Mouse (Mus musculus) neural tube, embryonic 12.5 days (tissue): Measurements from ENCODE around the gene Rbpj. TPM values are rescaled to one million over a fixed set of nuclear protein-coding genes. Genes with fewer than 3 reads are reported as not detected.
"Not testable (repeated sequence)": the region's sequence is repeated elsewhere in the genome, so short reads cannot be mapped to it uniquely, and the experiment has no call there.

Experiments used
- ATAC-seq: fragments of 200-750 bp; cut with Nextera tagmentation; 2 replicates; pipeline ENCODE4 v1.8.0; 2017; ENCODE audit warnings: low read depth, mild to moderate bottlenecking, moderate TSS enrichment, moderate library complexity; ENCODE audit not compliant: low FRiP score
- H3K27ac ChIP-seq: fragments of 300-500 bp; sonication (generic); 2 replicates; pipeline ENCODE4 v1.5.1; 2016
- H3K27me3 ChIP-seq: fragments of 300-500 bp; sonication (generic); replicated peaks from 2 replicates; pipeline ENCODE4 v1.6.1; 2016; ENCODE audit warnings: mild to moderate bottlenecking
- H3K36me3 ChIP-seq: fragments of 300-500 bp; sonication (generic); 2 replicates; pipeline ENCODE4 v1.6.1; 2016; ENCODE audit warnings: mild to moderate bottlenecking
- H3K4me1 ChIP-seq: fragments of 300-500 bp; sonication (generic); 2 replicates; pipeline ENCODE4 v1.6.1; 2016
- H3K4me2 ChIP-seq: fragments of 300-500 bp; sonication (generic); replicated peaks from 2 replicates; pipeline ENCODE4 v1.6.1; 2016; ENCODE audit warnings: mild to moderate bottlenecking
- H3K4me3 ChIP-seq: fragments of 300-500 bp; sonication (generic); 2 replicates; pipeline ENCODE4 v1.5.1; 2016
- H3K9ac ChIP-seq: fragments of 300-500 bp; sonication (generic); 2 replicates; pipeline ENCODE4 v1.6.1; 2016; ENCODE audit warnings: mild to moderate bottlenecking
- H3K9me3 ChIP-seq: fragments of 300-500 bp; sonication (generic); 2 replicates; pipeline ENCODE4 v1.6.1; 2016; ENCODE audit warnings: mild to moderate bottlenecking
- WGBS: fragments of 180-500 bp; shearing (Covaris S2); methylation state at CpG from one replicate; pipeline ENCODE4 v1.1.7; 2016; 5-methylcytosine and 5-hydroxymethylcytosine counted together
- polyA plus RNA-seq: library from polyadenylated mRNA; unstranded; fragments of >200 nt; fragmentation: Nextera tagmentation; extraction: Ambion mirVana; gene quantifications from 2 replicates; pipeline ENCODE4 v1.2.1, GENCODE M21; 2016

Rbpj gene
- polyA plus RNA-seq, 1 experiment from 2014 or later, result 62.8 TPM

DNA sequence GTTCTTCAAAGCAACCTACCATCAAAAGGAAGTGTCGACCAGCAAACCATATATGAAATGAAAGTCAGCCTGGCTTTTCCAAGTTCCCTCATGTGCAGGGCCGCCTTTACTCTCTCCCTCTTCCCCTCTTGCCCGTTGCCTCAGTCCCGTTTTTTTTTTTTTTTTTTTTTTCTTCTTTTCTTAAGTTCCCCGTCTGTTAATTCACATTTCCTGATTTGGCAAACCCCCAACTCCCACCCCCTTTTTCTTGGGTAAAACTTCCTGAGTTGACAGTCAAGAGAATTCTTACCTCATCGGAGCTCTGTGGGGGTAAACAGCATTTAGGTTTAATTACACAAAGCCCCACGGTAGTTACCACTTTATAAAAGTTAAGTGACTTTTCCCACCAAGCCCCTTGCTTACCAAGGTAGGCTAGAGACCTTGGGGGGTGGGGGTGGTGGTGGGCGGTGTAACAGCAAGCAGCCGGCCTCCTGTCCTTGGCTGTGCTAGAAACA, 81.1 kb downstream of the Rbpj start:
- ATAC-seq, result no peak
- 70% methylated on average over 9 of the region's 9 CpGs for WGBS
- Histone ChIP-seq H3K4me3 (no peak overlapping the region), H3K36me3 (no peaks in the 10 kb centered on the region), H3K27me3 (no peaks in the 10 kb centered on the region), H3K4me1 (no peaks in the 10 kb centered on the region), H3K9ac (no peak overlapping the region), H3K9me3 (no peaks in the 10 kb centered on the region), H3K27ac (no peak overlapping the region), H3K4me2 (no peak overlapping the region)

DNA sequence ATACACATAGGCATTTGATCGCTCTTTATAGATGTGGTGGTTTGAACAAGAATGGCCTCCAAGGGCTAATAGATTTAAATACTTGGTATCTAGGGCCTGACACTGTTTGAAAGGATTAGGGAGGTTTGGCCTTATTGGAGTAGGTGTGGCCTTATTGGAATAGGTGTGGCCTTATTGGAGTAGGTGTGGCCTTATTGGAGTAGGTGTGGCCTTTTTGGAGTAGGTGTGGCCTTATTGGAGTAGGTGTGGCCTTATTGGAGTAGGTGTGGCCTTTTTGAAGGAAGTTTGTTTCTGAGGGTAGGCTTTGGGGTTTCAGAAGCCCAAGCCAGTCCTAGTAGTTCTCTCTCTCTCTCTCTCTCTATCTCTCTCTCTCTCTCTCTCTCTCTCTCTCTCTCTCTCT, 84.4 kb downstream of the Rbpj start:
- not testable (repeated sequence) for H3K9ac ChIP-seq, ATAC-seq, H3K9me3 ChIP-seq, H3K27me3 ChIP-seq, H3K36me3 ChIP-seq, H3K4me3 ChIP-seq, H3K4me1 ChIP-seq, H3K27ac ChIP-seq, H3K4me2 ChIP-seq
- WGBS, result 98% methylated on average over 1 of the region's 1 CpGs

DNA sequence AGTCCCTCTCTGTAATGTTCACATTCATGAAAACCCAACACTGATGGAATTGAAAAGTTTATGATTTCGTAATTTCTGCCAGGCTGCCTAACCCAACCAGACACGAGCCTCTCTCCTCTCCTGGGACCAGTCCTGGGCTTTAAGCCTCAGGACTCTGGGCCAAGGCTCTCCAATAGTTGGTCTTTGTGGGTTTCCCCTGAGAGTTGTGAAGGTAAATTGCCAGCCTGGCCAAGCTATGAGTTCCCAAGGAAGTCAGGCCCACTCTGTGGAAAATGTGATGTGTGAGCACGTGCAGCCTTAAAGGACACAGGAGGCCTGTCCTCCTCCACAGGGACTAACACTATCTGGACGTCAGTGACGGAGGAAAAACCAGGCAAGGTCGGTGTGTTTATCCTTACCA, 85.4 kb downstream of the Rbpj start:
- no peak overlapping the region for H3K9ac ChIP-seq
- WGBS, result 83% methylated on average over 6 of the region's 6 CpGs
- H3K4me3 ChIP-seq, result no peak overlapping the region
- no peaks in the 10 kb centered on the region for H3K4me1 ChIP-seq
- H3K27ac ChIP-seq, result no peak overlapping the region
- H3K36me3 ChIP-seq, result no peaks in the 10 kb centered on the region
- H3K27me3 ChIP-seq, result no peaks in the 10 kb centered on the region
- no peak overlapping the region for H3K4me2 ChIP-seq
- no peak for ATAC-seq
- H3K9me3 ChIP-seq, result no peaks in the 10 kb centered on the region

DNA sequence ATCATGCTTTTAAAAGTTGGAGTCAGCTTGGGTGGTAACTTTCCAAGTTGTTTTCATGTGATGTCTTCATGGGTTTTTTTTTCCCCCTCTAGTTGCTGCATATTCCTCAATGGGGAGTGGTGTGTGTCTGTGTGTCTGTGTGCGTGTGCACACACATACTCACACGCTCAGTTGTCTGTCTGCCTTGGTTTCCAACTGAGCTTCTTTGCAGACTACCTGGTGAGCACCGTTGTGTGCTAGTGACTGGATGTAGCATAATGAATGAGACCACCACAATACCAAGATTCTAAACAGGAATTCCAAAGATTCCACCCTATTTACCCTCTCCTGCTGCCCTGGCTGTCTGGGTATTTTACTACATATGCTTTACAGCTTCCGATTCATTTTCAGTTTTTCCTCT, 86.0 kb downstream of the Rbpj start:
- no peak overlapping the region for H3K9ac ChIP-seq
- no peaks in the 10 kb centered on the region for H3K4me1 ChIP-seq
- no peaks in the 10 kb centered on the region for H3K27me3 ChIP-seq
- H3K4me2 ChIP-seq, result no peak overlapping the region
- H3K27ac ChIP-seq, result no peak overlapping the region
- ATAC-seq, result no peak
- no peaks in the 10 kb centered on the region for H3K9me3 ChIP-seq
- no peak overlapping the region for H3K4me3 ChIP-seq
- WGBS, result 48% methylated on average over 4 of the region's 4 CpGs
- no peaks in the 10 kb centered on the region for H3K36me3 ChIP-seq

DNA sequence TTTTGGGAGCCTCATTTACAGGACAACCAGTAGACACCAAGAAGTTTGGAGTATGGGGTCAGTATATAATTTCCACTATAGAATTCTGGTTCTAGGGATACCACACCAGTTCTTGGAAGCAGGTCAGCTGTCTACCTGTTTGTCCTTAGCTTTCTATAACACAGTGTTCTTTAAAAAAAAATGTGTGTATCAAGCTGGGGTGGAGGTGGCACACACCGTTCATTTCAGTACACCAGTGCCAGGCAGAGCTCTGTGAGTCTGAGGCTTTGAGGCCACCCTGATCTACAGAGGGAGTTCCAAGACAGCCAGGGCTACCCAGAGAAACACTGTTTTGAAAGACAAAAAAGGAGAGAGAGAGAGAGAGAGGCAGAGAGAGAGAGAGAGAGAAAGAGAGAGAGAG, 87.3 kb downstream of the Rbpj start:
- no peak overlapping the region for H3K4me3 ChIP-seq
- ATAC-seq, result no peak
- whole genome bisulfite sequencing, result 93% methylated on average over 1 of the region's 1 CpGs

DNA sequence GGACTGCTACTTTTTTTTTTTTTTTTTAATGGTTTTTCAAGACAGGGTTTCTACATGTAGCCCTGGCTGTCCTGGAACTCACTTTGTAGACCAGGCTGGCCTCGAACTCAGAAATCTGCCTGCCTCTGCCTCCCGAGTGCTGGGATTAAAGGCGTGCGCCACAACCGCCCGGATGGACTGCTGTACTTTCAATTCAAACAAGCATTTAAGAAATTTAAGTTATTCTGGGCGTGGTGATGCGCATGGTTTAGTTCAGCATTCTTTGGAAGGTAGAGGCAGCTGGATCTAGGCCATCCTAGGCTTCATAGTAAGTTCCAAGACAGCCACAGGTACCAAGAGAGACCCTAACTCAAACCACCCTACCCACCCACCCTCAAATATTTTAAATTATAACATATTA, 88.2 kb downstream of the Rbpj start:
- Histone ChIP-seq H3K36me3 (no peaks in the 10 kb centered on the region), H3K9me3 (no peaks in the 10 kb centered on the region), H3K27me3 (no peaks in the 10 kb centered on the region), H3K9ac (no peak overlapping the region), H3K4me1 (no peaks in the 10 kb centered on the region), H3K4me2 (no peak overlapping the region), H3K4me3 (no peak overlapping the region), H3K27ac (no peak overlapping the region)
- WGBS, result 93% methylated on average over 8 of the region's 8 CpGs
- no peak for ATAC-seq

More for the DNA sequence above, 87.3 kb downstream of the Rbpj start:
- H3K4me2 ChIP-seq, result no peak overlapping the region
- no peak overlapping the region for H3K9ac ChIP-seq
- H3K4me1 ChIP-seq, result no peaks in the 10 kb centered on the region
- no peaks in the 10 kb centered on the region for H3K9me3 ChIP-seq
- H3K27ac ChIP-seq, result no peak overlapping the region
- H3K27me3 ChIP-seq, result no peaks in the 10 kb centered on the region
- H3K36me3 ChIP-seq, result no peaks in the 10 kb centered on the region

DNA sequence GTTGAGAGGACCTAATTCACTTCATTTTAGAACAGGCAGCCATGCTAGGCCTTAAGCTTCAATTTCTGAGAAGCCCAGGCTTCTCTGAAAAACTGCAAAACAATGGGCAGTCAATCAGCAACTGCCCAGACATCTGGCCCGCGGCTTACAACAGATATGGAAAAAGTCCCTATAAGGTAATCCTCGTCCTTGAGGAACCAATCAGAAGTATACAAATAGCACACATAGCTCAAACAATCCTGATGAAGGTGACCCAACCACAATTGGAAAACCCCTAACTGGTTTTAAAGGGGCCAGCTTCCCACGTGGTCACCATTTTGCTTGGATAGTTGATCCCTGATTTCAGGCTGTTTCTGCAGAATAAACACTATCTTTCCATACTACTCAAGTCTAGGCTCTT, 89.0 kb downstream of the Rbpj start:
- Histone ChIP-seq H3K4me2 (no peak overlapping the region), H3K9me3 (no peaks in the 10 kb centered on the region), H3K36me3 (no peaks in the 10 kb centered on the region), H3K4me3 (no peak overlapping the region), H3K9ac (no peak overlapping the region), H3K4me1 (no peaks in the 10 kb centered on the region), H3K27me3 (no peaks in the 10 kb centered on the region), H3K27ac (no peak overlapping the region)
- ATAC-seq, result no peak
- 88% methylated on average over 4 of the region's 4 CpGs for WGBS

GRCm38 (mm10) chr5:53555474-53555873, 89.5 kb downstream of the Rbpj start:
- Histone ChIP-seq H3K4me3 (no peak overlapping the region), H3K36me3 (no peaks in the 10 kb centered on the region), H3K9ac (no peak overlapping the region), H3K9me3 (no peaks in the 10 kb centered on the region), H3K27me3 (no peaks in the 10 kb centered on the region), H3K4me2 (no peak overlapping the region), H3K27ac (no peak overlapping the region), H3K4me1 (no peaks in the 10 kb centered on the region)
- 87% methylated on average over 8 of the region's 8 CpGs for WGBS
- no peak for ATAC-seq

- Histone ChIP-seq H3K9ac (no peak overlapping the region), H3K36me3 (no peaks in the 10 kb centered on the region), H3K27me3 (no peaks in the 10 kb centered on the region), H3K4me2 (no peak overlapping the region), H3K4me3 (no peak overlapping the region), H3K4me1 (no peaks in the 10 kb centered on the region), H3K27ac (no peak overlapping the region), H3K9me3 (no peaks in the 10 kb centered on the region)
- ATAC-seq, result no peak
- WGBS, result 92% methylated on average over 5 of the region's 5 CpGs
Measured at GRCm38 (mm10) chr5:53555929-53556328, 90.0 kb downstream of the Rbpj start.

DNA sequence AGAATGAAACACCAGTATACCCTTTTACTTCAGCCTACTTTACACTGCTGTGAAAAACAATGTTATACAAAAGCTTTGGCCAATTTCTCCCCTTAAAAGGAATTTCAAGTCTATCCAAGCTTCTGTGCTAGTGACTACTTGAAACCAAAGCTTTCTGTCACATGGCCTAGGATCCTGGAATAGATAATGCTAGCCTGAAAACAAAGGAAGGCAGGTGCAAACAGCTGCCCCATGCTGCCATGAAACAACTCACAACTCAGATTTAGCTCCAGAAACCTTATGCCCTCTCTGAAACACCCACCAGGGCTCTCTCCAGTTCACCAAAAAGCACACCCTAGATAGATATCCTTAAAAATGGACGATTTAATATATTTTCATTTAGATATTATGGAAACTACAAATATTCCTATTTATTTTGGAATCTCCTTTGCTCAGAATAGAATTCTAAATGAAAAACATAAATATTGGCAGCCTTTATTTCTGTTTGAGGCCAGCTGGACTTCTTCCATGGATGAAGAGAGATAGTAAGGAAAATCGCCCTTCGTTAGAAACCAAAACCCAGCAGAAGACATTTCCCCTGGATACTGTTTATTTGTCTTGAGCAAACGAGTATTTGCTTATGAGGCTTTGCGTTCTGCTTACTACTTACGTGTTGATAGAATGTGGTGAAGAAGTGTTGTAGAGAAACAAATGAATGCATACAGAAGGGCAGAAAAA, 91.8 kb downstream of the Rbpj start:
- no peak overlapping the region for H3K27ac ChIP-seq
- H3K9me3 ChIP-seq, result no peaks in the 10 kb centered on the region
- no peaks in the 10 kb centered on the region for H3K36me3 ChIP-seq
- no peak for ATAC-seq
- H3K9ac ChIP-seq, result no peak overlapping the region
- no peak overlapping the region for H3K4me3 ChIP-seq
- H3K4me2 ChIP-seq, result no peak overlapping the region
- WGBS, result 88% methylated on average over 6 of the region's 6 CpGs
- no peaks in the 10 kb centered on the region for H3K27me3 ChIP-seq
- H3K4me1 ChIP-seq, result no peaks in the 10 kb centered on the region

- no peak overlapping the region for H3K27ac ChIP-seq
- no peaks in the 10 kb centered on the region for H3K9me3 ChIP-seq
- no peak overlapping the region for H3K9ac ChIP-seq
- 85% methylated on average over 7 of the region's 7 CpGs for WGBS
- no peak for ATAC-seq
- no peaks in the 10 kb centered on the region for H3K36me3 ChIP-seq
- H3K4me3 ChIP-seq, result no peak overlapping the region
- H3K27me3 ChIP-seq, result no peaks in the 10 kb centered on the region
- H3K4me2 ChIP-seq, result no peak overlapping the region
- H3K4me1 ChIP-seq, result no peaks in the 10 kb centered on the region
Measured at GRCm38 (mm10) chr5:53561160-53561559, 95.2 kb downstream of the Rbpj start.

DNA sequence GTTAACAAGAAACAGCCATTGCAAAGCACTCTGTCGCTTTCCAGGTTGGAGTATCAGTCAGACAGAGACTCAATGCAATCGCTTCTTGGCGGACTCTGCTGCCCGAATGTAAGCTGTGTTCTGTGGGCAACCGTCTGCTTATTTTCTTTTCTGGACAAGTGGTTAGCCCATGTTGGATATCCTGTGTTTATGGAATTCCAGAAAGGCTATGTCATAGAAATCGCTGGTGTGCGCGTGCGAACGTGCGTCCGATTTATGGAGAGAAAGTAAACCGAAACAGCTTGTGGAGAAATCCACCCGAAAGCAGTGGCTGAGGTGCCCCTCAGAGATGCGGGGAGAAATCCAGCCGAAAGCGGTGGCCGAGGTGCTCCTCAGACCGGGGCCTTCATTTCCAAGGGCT, 98.4 kb downstream of the Rbpj start:
- no peak for ATAC-seq
- H3K36me3 ChIP-seq, result no peaks in the 10 kb centered on the region
- no peaks in the 10 kb centered on the region for H3K9me3 ChIP-seq
- H3K27me3 ChIP-seq, result no peaks in the 10 kb centered on the region
- no peak overlapping the region for H3K9ac ChIP-seq
- H3K4me3 ChIP-seq, result no peak overlapping the region
- H3K27ac ChIP-seq, result no peak overlapping the region
- no peak overlapping the region for H3K4me2 ChIP-seq
- WGBS, result 89% methylated on average over 19 of the region's 19 CpGs
- no peaks in the 10 kb centered on the region for H3K4me1 ChIP-seq

DNA sequence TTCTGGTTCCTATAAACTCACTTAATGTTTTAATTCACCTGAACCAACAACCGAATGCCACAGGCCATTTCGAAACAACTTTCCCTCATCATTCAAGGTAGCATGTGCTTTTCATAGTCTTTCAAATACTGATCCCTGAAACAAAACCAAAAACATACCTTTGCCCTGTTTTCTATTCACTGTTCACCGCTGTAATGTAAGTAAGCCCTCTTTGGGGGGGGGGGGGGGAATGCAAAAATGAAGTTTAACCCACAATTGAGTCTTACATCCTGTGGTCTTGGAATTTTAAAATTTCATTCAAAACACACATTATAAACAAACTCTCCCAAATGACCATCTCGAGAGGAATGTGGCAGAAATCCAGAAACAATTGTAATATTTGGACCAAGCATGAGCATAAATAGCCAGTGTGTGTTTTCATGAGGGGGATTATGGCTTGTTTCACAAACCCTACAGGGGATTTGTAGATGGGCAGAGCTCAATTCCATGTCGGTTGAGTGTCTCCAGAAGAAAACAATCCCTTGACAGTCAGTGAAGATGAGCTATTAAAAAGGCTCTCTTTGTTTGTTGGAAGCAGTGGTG, 99.4 kb downstream of the Rbpj start:
- WGBS, result 85% methylated on average over 5 of the region's 5 CpGs
- H3K9ac ChIP-seq, result no peak overlapping the region

More for the DNA sequence above, 99.4 kb downstream of the Rbpj start:
- Histone ChIP-seq H3K36me3 (no peaks in the 10 kb centered on the region), H3K27me3 (no peaks in the 10 kb centered on the region), H3K9me3 (no peaks in the 10 kb centered on the region), H3K4me1 (no peaks in the 10 kb centered on the region), H3K27ac (no peak overlapping the region), H3K4me2 (no peak overlapping the region), H3K4me3 (no peak overlapping the region)
- ATAC-seq, result no peak
